Mouse (Mus musculus) liver, postnatal 0 days (tissue): ENCODE results near the gene Cdkl5. TPM values are rescaled to one million over a fixed set of nuclear protein-coding genes. Genes with fewer than 3 reads are reported as not detected.

Source experiments
- ATAC-seq: fragments of 200-750 bp; cut with Nextera tagmentation; 2 replicates; pipeline ENCODE4 v1.8.0; 2017; ENCODE audit warnings: mild to moderate bottlenecking, moderate library complexity
- DNase-seq: peaks from one replicate; pipeline ENCODE4 v3.0.0-alpha.2; 2016
- H3K27ac ChIP-seq: fragments of 300-500 bp; sonication (generic); 2 replicates; pipeline ENCODE4 v1.5.1; 2014; ENCODE audit warnings: antibody characterized with exemption, moderate library complexity, mild to moderate bottlenecking, low read depth
- H3K27me3 ChIP-seq: fragments of 300-500 bp; sonication (generic); 2 replicates; pipeline ENCODE4 v1.6.1; 2014; ENCODE audit warnings: low read length, control low read depth, mixed read lengths; ENCODE audit not compliant: insufficient read depth
- H3K36me3 ChIP-seq: fragments of 300-500 bp; sonication (generic); replicated peaks from 2 replicates; pipeline ENCODE4 v1.6.1; 2014; ENCODE audit warnings: mild to moderate bottlenecking, control low read depth, low read length, moderate library complexity, mixed read lengths; ENCODE audit not compliant: insufficient read depth
- H3K4me1 ChIP-seq: fragments of 300-500 bp; sonication (generic); 2 replicates; pipeline ENCODE4 v1.6.1; 2014; ENCODE audit warnings: antibody characterized with exemption, mild to moderate bottlenecking, control low read depth; ENCODE audit not compliant: insufficient read depth
- H3K4me2 ChIP-seq: fragments of 300-500 bp; sonication (generic); 2 replicates; pipeline ENCODE4 v1.6.1; 2014; ENCODE audit warnings: low read depth, mild to moderate bottlenecking, low read length, moderate library complexity, mixed read lengths
- H3K4me3 ChIP-seq: fragments of 300-500 bp; sonication (generic); 2 replicates; pipeline ENCODE4 v1.5.1; 2014; ENCODE audit warnings: low read depth, low read length
- H3K9ac ChIP-seq: fragments of 300-500 bp; sonication (generic); replicated peaks from 2 replicates; pipeline ENCODE4 v1.6.1; 2014; ENCODE audit warnings: mild to moderate bottlenecking, moderate library complexity
- H3K9me3 ChIP-seq: fragments of 300-500 bp; sonication (generic); 2 replicates; pipeline ENCODE4 v1.6.1; 2016; ENCODE audit warnings: mild to moderate bottlenecking, control low read depth, low read length, mixed read lengths
- CTCF ChIP-seq: sonication (generic); IDR thresholded peaks from 2 replicates; pipeline ENCODE4 v1.5.1; 2016; ENCODE audit warnings: antibody characterized with exemption, low read depth
- EP300 ChIP-seq: IDR thresholded peaks from 2 replicates; pipeline ENCODE4 v1.6.1; 2016; ENCODE audit warnings: antibody characterized with exemption, low read depth, mild to moderate bottlenecking
- WGBS: fragments of 180-500 bp; shearing (Covaris S2); extraction: QIAGEN DNeasy Blood & Tissue Kit; methylation state at CpG from one replicate; pipeline ENCODE4 v1.1.7; 2014; ENCODE audit not compliant: insufficient replicate concordance; 5-methylcytosine and 5-hydroxymethylcytosine counted together
- polyA plus RNA-seq: library from polyadenylated mRNA; unstranded; fragments of >200 nt; fragmentation: Nextera tagmentation; extraction: Ambion mirVana; gene quantifications from 2 replicates; pipeline ENCODE4 v1.2.1, GENCODE M21; 2015

Cdkl5 gene
- 0.30 and 0.34 TPM in 2 replicates for polyA plus RNA-seq

DNA sequence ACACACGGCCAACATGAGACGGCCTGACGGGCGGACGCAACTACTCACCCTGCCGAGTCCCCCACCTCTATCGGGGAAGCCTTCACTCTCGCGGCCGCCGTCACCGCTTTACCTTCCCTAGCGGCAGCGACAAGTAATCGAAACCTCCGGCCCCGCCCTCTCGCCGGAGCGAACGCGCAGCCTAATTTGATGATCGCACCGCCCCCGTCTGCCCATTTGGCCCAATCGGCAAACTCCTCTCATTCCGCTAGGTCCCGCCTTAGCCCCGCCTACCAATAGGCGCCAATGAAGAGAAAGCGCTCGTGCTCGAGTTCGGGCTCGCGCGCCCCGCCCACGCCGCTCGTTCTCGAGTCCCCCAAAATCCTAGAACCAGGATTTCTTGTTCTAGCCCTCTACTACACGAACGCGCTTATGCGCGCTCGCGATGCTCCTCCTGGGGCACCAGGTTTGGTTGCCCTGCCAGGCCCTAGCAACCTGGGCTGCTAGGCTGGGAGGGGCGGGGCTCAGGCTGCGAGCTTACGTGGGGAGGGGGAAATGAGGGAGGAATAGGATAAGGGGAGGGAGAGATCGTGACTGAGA, at the start of gene Cdkl5:
Gene Cdkl5, minus strand, starts transcription at position 162 of the 579 bp plus-strand sequence.
- ATAC-seq (peak; percentile 97), DNase-seq (peak; percentile 93)
- TF ChIP-seq CTCF (peak; percentile 38), EP300 (no peak)
- H3K9me3 ChIP-seq: no peaks in the 10 kb centered on the region
- H3K27ac ChIP-seq: 0 out of 2 replicates have a peak within 1 kb of the TSS, but pooled peaks have one; percentile 39
- peak within 1 kb of the TSS; percentile 73 for H3K4me3 ChIP-seq
- WGBS: 25% methylated on average over 44 of the region's 53 CpGs
- no peaks in the 10 kb centered on the region for H3K36me3 ChIP-seq
- peak within 1 kb of the TSS; percentile 89 for H3K4me2 ChIP-seq
- H3K27me3 ChIP-seq: 0 out of 2 replicates have a peak, but pooled peaks cover 3% of the 10 kb centered on the region
- no peaks in the 10 kb centered on the region for H3K4me1 ChIP-seq
- peak within 1 kb of the TSS; percentile 63 for H3K9ac ChIP-seq

DNA sequence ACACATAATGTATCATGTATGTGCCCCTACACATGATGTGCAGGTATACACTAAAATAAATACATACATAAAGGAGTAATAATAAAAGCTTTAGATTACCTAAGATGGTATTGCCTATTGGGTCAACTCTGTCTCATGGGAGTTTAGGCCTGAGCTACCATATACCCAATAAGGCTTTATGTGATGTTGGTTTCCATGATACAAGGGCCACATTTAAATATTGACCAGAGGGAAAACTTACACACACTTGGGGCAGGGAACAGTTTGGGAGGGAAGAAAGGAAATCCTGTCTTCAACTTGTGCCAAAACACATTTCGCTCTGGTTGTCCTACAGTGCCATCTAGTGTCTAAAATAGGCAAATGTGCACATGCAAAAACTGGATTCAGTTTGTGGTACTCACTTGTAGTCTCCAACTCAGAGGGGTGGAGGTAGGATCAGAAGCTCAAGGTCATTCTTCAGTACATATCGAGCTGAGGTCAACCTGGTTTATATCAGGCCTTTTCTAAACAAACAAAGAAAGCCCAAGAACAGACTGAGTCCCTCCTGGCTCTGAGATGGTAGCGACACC, 38.8 kb upstream of the Cdkl5 start:
- no peaks in the 10 kb centered on the region for H3K9me3 ChIP-seq
- no peaks in the 10 kb centered on the region; the same call in 1 of the 2 replicates for H3K27me3 ChIP-seq
- no peaks in the 10 kb centered on the region for H3K4me1 ChIP-seq
- ATAC-seq: no peak
- H3K27ac ChIP-seq: no peak overlapping the region
- no peaks in the 10 kb centered on the region for H3K36me3 ChIP-seq
- peak; percentile 15 for DNase-seq
- H3K4me3 ChIP-seq: no peak overlapping the region
- no peak for TF ChIP-seq EP300
- TF ChIP-seq CTCF: peak; percentile 89
- H3K4me2 ChIP-seq: no peak overlapping the region
- 32% methylated on average over 3 of the region's 3 CpGs for WGBS
- H3K9ac ChIP-seq: no peak overlapping the region

DNA sequence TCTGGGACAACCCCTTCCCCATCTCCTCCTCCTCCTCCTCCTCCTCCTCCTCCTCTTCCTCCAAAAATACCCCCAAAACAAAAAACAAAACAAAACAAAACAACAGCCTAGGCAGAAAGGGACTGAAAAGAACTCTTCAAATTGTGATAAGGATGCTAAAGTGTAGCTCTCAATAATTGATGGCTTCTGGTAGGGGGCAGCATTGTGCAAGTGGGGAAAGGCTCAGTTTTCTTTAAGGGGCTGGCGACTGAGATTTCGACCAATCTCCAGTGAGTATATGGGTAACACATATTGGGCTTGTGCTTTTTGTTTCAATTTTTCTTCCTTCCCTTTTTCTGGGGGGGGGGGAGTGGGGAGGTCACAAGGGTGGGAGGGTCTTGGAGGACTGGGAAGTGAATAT, 37.9 kb upstream of the Cdkl5 start:
- ATAC-seq: no peak
- no peak overlapping the region for H3K4me2 ChIP-seq
- DNase-seq: no peak
- WGBS: 28% methylated on average over 2 of the region's 2 CpGs
- no peak overlapping the region for H3K27ac ChIP-seq
- H3K4me1 ChIP-seq: no peaks in the 10 kb centered on the region
- no peaks in the 10 kb centered on the region; the same call in 1 of the 2 replicates for H3K27me3 ChIP-seq
- no peaks in the 10 kb centered on the region for H3K36me3 ChIP-seq
- no peak overlapping the region for H3K9ac ChIP-seq
- no peak overlapping the region for H3K4me3 ChIP-seq
- TF ChIP-seq CTCF (peak; percentile 30), EP300 (no peak)
- no peaks in the 10 kb centered on the region for H3K9me3 ChIP-seq

DNA sequence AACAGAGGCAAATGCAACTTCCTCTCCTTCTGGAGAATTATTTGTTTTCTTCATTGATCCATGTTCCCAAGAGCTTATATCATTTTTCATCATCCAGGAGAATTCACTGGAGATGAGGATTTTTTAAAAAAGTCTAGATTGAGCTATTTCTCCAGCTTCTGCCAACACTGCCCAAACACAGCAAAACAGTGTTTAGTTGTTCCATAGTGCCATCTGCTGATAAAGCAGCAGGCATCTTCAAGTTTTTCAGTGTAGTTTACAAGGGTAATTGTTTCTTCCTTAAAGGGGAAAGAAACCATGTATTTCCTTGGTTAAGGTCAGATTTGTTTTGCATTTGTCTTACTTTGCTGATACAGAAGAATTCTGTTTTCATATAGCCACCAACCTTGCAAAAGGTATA, 35.7 kb upstream of the Cdkl5 start:
- no peak for ATAC-seq
- Histone ChIP-seq H3K9me3 (no peaks in the 10 kb centered on the region), H3K36me3 (no peaks in the 10 kb centered on the region), H3K27me3 (no peaks in the 10 kb centered on the region), H3K27ac (no peak overlapping the region), H3K9ac (no peak overlapping the region), H3K4me1 (no peaks in the 10 kb centered on the region), H3K4me2 (no peak overlapping the region), H3K4me3 (no peak overlapping the region)
- TF ChIP-seq CTCF (0 out of 2 replicates have a peak, but pooled peaks have one; percentile 18), EP300 (no peak)
- DNase-seq: no peak

DNA sequence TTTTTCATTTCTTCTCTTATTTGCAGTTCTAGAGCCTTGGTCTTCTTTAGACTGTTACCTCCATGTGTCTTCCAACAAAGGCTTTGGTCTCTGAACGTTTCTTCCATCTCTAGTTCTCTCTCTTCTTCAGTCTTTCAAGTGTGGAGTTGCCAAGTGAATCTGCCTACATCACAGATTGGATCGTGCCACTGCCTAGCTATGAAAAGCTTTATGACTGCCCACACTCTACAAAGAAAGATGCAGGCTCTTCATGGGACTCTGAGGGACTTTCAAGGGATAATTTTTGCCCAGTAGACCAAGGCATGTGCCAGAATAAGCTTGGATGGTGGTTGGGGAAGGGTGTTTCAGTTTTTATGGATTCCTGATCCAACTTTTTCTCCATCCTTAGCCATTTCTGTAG, 30.0 kb upstream of the Cdkl5 start:
- TF ChIP-seq CTCF (no peak), EP300 (no peak)
- 59% methylated on average over 2 of the region's 2 CpGs for WGBS
- H3K27ac ChIP-seq: no peak overlapping the region
- no peaks in the 10 kb centered on the region for H3K36me3 ChIP-seq
- no peak for DNase-seq
- peaks cover 4% of the 10 kb centered on the region; the same call in 1 of the 2 replicates for H3K27me3 ChIP-seq
- no peak overlapping the region for H3K4me3 ChIP-seq
- H3K9ac ChIP-seq: no peak overlapping the region
- no peaks in the 10 kb centered on the region for H3K4me1 ChIP-seq
- H3K9me3 ChIP-seq: no peaks in the 10 kb centered on the region
- H3K4me2 ChIP-seq: no peak overlapping the region
- no peak for ATAC-seq

DNA sequence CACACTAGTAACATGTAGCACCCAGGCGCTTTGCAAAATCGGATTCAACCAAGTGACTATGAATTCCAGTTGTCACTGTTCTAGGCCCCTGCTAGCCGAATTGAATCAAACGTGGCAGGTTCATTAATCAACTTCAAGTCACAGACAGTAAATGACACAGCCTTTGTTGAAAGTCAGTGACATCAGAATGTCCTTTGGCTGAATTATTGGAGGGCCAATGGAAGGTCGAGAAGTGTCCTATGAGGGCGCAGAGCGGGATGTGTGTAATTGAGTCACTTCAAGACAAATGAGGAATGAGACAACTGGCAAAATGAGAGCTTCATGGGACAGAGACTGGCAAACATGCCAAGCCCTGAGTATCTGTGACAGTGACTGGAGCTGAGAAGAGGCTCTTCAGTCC, 27.0 kb upstream of the Cdkl5 start:
- WGBS: 79% methylated on average over 7 of the region's 7 CpGs
- peaks cover 4% of the 10 kb centered on the region; the same call in 1 of the 2 replicates for H3K27me3 ChIP-seq
- DNase-seq: no peak
- no peak overlapping the region for H3K9ac ChIP-seq
- TF ChIP-seq CTCF (no peak), EP300 (no peak)
- no peak overlapping the region for H3K4me3 ChIP-seq
- no peak overlapping the region for H3K27ac ChIP-seq
- no peak for ATAC-seq
- no peaks in the 10 kb centered on the region for H3K36me3 ChIP-seq
- H3K4me2 ChIP-seq: no peak overlapping the region
- H3K9me3 ChIP-seq: no peaks in the 10 kb centered on the region
- no peaks in the 10 kb centered on the region for H3K4me1 ChIP-seq
